Mouse (Mus musculus) limb, embryonic 13.5 days (tissue): ENCODE results near the gene Gpr137. TPM values are rescaled to one million over a fixed set of nuclear protein-coding genes. Genes with fewer than 3 reads are reported as not detected.

Experiments
- ATAC-seq: fragments of 200-750 bp; cut with Nextera tagmentation; 2 replicates; pipeline ENCODE4 v1.8.0; 2017; ENCODE audit warnings: low read depth, moderate number of reproducible peaks, moderate TSS enrichment; ENCODE audit not compliant: low FRiP score
- H3K27ac ChIP-seq: fragments of 300-500 bp; sonication (generic); 2 replicates; pipeline ENCODE4 v1.5.1; 2015; ENCODE audit warnings: inconsistent platforms, mild to moderate bottlenecking, moderate library complexity
- H3K27me3 ChIP-seq: fragments of 300-500 bp; sonication (generic); 2 replicates; pipeline ENCODE4 v1.6.1; 2015; ENCODE audit warnings: mild to moderate bottlenecking, inconsistent platforms
- H3K36me3 ChIP-seq: fragments of 300-500 bp; sonication (generic); 2 replicates; pipeline ENCODE4 v1.6.1; 2015; ENCODE audit warnings: inconsistent platforms, mild to moderate bottlenecking, moderate library complexity
- H3K4me1 ChIP-seq: fragments of 300-500 bp; sonication (generic); 2 replicates; pipeline ENCODE4 v1.6.1; 2015; ENCODE audit warnings: inconsistent platforms
- H3K4me2 ChIP-seq: fragments of 300-500 bp; sonication (generic); replicated peaks from 2 replicates; pipeline ENCODE4 v1.6.1; 2015; ENCODE audit warnings: inconsistent platforms, mild to moderate bottlenecking, moderate library complexity
- H3K4me3 ChIP-seq: fragments of 300-500 bp; sonication (generic); 2 replicates; pipeline ENCODE4 v1.5.1; 2015; ENCODE audit warnings: moderate library complexity, mild to moderate bottlenecking, inconsistent platforms
- H3K9ac ChIP-seq: fragments of 300-500 bp; sonication (generic); 2 replicates; pipeline ENCODE4 v1.6.1; 2015; ENCODE audit warnings: mild to moderate bottlenecking, inconsistent platforms
- H3K9me3 ChIP-seq: fragments of 300-500 bp; sonication (generic); 2 replicates; pipeline ENCODE4 v1.6.1; 2016; ENCODE audit warnings: inconsistent platforms
- WGBS: fragments of 180-500 bp; shearing (Covaris S2); methylation state at CpG from one replicate; pipeline ENCODE4 v1.1.7; 2015; 5-methylcytosine and 5-hydroxymethylcytosine counted together
- polyA plus RNA-seq: library from polyadenylated mRNA; unstranded; fragments of >200 nt; fragmentation: Nextera tagmentation; extraction: Ambion mirVana; gene quantifications from 2 replicates; pipeline ENCODE4 v1.2.1, GENCODE M21; 2015

Gpr137 gene
- polyA plus RNA-seq, 1 experiment from 2014 or later: 33.0 TPM

GRCm38 (mm10) chr19:6922901-6923735 lies 19.2 kb downstream of the Gpr137 start:
- WGBS: 61% methylated on average over 6 of the region's 6 CpGs
- H3K27me3 ChIP-seq: peaks cover 57% of the 10 kb centered on the region
- peaks cover 43% of the 10 kb centered on the region for H3K4me1 ChIP-seq
- H3K9ac ChIP-seq: no peak overlapping the region
- no peaks in the 10 kb centered on the region for H3K9me3 ChIP-seq
- H3K4me2 ChIP-seq: peak overlapping the region; percentile 92
- peak overlapping the region; percentile 78; the same call in 1 of the 2 replicates for H3K4me3 ChIP-seq
- H3K27ac ChIP-seq: no peak overlapping the region
- no peaks in the 10 kb centered on the region for H3K36me3 ChIP-seq
- no peak for ATAC-seq

GRCm38 (mm10) chr19:6921647-6922567 lies 20.4 kb downstream of the Gpr137 start, which contains the start of gene Esrra:
TSS of gene Esrra (minus strand) at chr19:6921813.
- H3K27ac ChIP-seq: peak within 1 kb of the TSS; percentile 22; the same call in 1 of the 2 replicates
- H3K27me3 ChIP-seq: peaks cover 45% of the 10 kb centered on the region
- peaks cover 39% of the 10 kb centered on the region for H3K4me1 ChIP-seq
- H3K9me3 ChIP-seq: no peaks in the 10 kb centered on the region
- H3K36me3 ChIP-seq: no peaks in the 10 kb centered on the region
- H3K4me2 ChIP-seq: peak within 1 kb of the TSS; percentile 92
- WGBS: under 1% methylated on average over 58 of the region's 66 CpGs
- ATAC-seq: peak; percentile 94
- peak within 1 kb of the TSS; percentile 78 for H3K4me3 ChIP-seq
- H3K9ac ChIP-seq: peak within 1 kb of the TSS; percentile 74

- peaks cover 33% of the 10 kb centered on the region for H3K4me1 ChIP-seq
- peak overlapping the region; percentile 74 for H3K9ac ChIP-seq
- peak overlapping the region; percentile 78 for H3K4me3 ChIP-seq
- peaks cover 36% of the 10 kb centered on the region for H3K27me3 ChIP-seq
- no peaks in the 10 kb centered on the region for H3K9me3 ChIP-seq
- H3K36me3 ChIP-seq: no peaks in the 10 kb centered on the region
- no peak for ATAC-seq
- peak overlapping the region; percentile 92 for H3K4me2 ChIP-seq
- peak overlapping the region; percentile 22; the same call in 1 of the 2 replicates for H3K27ac ChIP-seq
- 2% methylated on average over 47 of the region's 48 CpGs for WGBS
Measured at GRCm38 (mm10) chr19:6920741-6921636, 21.3 kb downstream of the Gpr137 start.

- Histone ChIP-seq H3K4me2 (peak overlapping the region; percentile 92), H3K27me3 (peaks cover 27% of the 10 kb centered on the region), H3K4me3 (peak overlapping the region; percentile 78), H3K9me3 (no peaks in the 10 kb centered on the region), H3K9ac (peak overlapping the region; percentile 74), H3K36me3 (no peaks in the 10 kb centered on the region), H3K27ac (no peak overlapping the region), H3K4me1 (peaks cover 24% of the 10 kb centered on the region)
- no peak for ATAC-seq
- WGBS: 53% methylated on average over 7 of the region's 8 CpGs
Measured at GRCm38 (mm10) chr19:6919876-6920740, 22.2 kb downstream of the Gpr137 start.

- H3K4me1 ChIP-seq: peaks cover 19% of the 10 kb centered on the region
- no peak overlapping the region for H3K4me3 ChIP-seq
- no peak overlapping the region for H3K9ac ChIP-seq
- ATAC-seq: no peak
- peaks cover 20% of the 10 kb centered on the region for H3K27me3 ChIP-seq
- H3K9me3 ChIP-seq: no peaks in the 10 kb centered on the region
- 0 out of 2 replicates have a peak, but pooled peaks cover 2% of the 10 kb centered on the region for H3K36me3 ChIP-seq
- H3K27ac ChIP-seq: no peak overlapping the region
- no peak overlapping the region for H3K4me2 ChIP-seq
Measured at GRCm38 (mm10) chr19:6919431-6919830, 22.8 kb downstream of the Gpr137 start.

GRCm38 (mm10) chr19:6918321-6918720 lies 24.0 kb downstream of the Gpr137 start:
- WGBS: 87% methylated on average over 4 of the region's 4 CpGs
- peaks cover 19% of the 10 kb centered on the region for H3K4me1 ChIP-seq
- H3K27me3 ChIP-seq: peaks cover 9% of the 10 kb centered on the region
- H3K36me3 ChIP-seq: peaks cover 13% of the 10 kb centered on the region
- H3K9ac ChIP-seq: no peak overlapping the region
- no peak for ATAC-seq
- no peak overlapping the region for H3K4me3 ChIP-seq
- H3K9me3 ChIP-seq: no peaks in the 10 kb centered on the region
- H3K4me2 ChIP-seq: no peak overlapping the region
- no peak overlapping the region for H3K27ac ChIP-seq

- no peak overlapping the region for H3K4me2 ChIP-seq
- H3K4me3 ChIP-seq: no peak overlapping the region
- no peaks in the 10 kb centered on the region for H3K9me3 ChIP-seq
- H3K9ac ChIP-seq: no peak overlapping the region
- ATAC-seq: no peak
- H3K27me3 ChIP-seq: no peaks in the 10 kb centered on the region
- peaks cover 13% of the 10 kb centered on the region for H3K4me1 ChIP-seq
- WGBS: 71% methylated on average over 4 of the region's 4 CpGs
- H3K27ac ChIP-seq: no peak overlapping the region
- peaks cover 32% of the 10 kb centered on the region for H3K36me3 ChIP-seq
Measured at GRCm38 (mm10) chr19:6916496-6916895, 25.8 kb downstream of the Gpr137 start.

GRCm38 (mm10) chr19:6915276-6915675 lies 27.0 kb downstream of the Gpr137 start:
- Histone ChIP-seq H3K4me2 (no peak overlapping the region), H3K27ac (no peak overlapping the region), H3K4me3 (no peak overlapping the region), H3K36me3 (peaks cover 37% of the 10 kb centered on the region), H3K9ac (no peak overlapping the region), H3K27me3 (no peaks in the 10 kb centered on the region), H3K4me1 (peaks cover 12% of the 10 kb centered on the region), H3K9me3 (no peaks in the 10 kb centered on the region)
- ATAC-seq: no peak
- 81% methylated on average over 4 of the region's 4 CpGs for WGBS

- H3K9me3 ChIP-seq: no peaks in the 10 kb centered on the region
- H3K27me3 ChIP-seq: no peaks in the 10 kb centered on the region
- 88% methylated on average over 9 of the region's 9 CpGs for WGBS
- no peak overlapping the region for H3K27ac ChIP-seq
- no peak overlapping the region for H3K4me2 ChIP-seq
- peaks cover 37% of the 10 kb centered on the region for H3K36me3 ChIP-seq
- H3K4me3 ChIP-seq: no peak overlapping the region
- H3K9ac ChIP-seq: no peak overlapping the region
- no peak for ATAC-seq
- H3K4me1 ChIP-seq: peaks cover 8% of the 10 kb centered on the region
Measured at GRCm38 (mm10) chr19:6914540-6914939, 27.7 kb downstream of the Gpr137 start.

- Histone ChIP-seq H3K4me1 (peaks cover 8% of the 10 kb centered on the region), H3K9me3 (no peaks in the 10 kb centered on the region), H3K36me3 (peaks cover 37% of the 10 kb centered on the region), H3K4me3 (no peak overlapping the region), H3K27me3 (no peaks in the 10 kb centered on the region), H3K27ac (no peak overlapping the region), H3K9ac (no peak overlapping the region), H3K4me2 (no peak overlapping the region)
- 84% methylated on average over 11 of the region's 11 CpGs for WGBS
- no peak for ATAC-seq
Measured at GRCm38 (mm10) chr19:6913991-6914390, 28.3 kb downstream of the Gpr137 start.

GRCm38 (mm10) chr19:6913036-6913435 lies 29.2 kb downstream of the Gpr137 start:
- H3K4me1 ChIP-seq: peaks cover 17% of the 10 kb centered on the region
- peaks cover 37% of the 10 kb centered on the region for H3K36me3 ChIP-seq
- H3K27ac ChIP-seq: no peak overlapping the region
- no peak overlapping the region for H3K9ac ChIP-seq
- no peak overlapping the region for H3K4me2 ChIP-seq
- no peak for ATAC-seq
- no peak overlapping the region for H3K4me3 ChIP-seq
- whole genome bisulfite sequencing: 87% methylated on average over 6 of the region's 6 CpGs
- H3K27me3 ChIP-seq: no peaks in the 10 kb centered on the region
- H3K9me3 ChIP-seq: no peaks in the 10 kb centered on the region
